Mouse (Mus musculus) heart, postnatal 10 days (tissue): Measurements from ENCODE around the gene Btk. TPM values are rescaled to one million over a fixed set of nuclear protein-coding genes. Genes with fewer than 3 reads are reported as not detected.

Experiments used
- DNase-seq, 2 experiments: peaks; one replicate each; pipeline ENCODE4 v3.0.0; 2021
- intact Hi-C: fragments of 180-260 bp; cut with DNase I; formaldehyde crosslinking; loops from one replicate; pipeline ENCODE4 v1.15.1; 2025
- total RNA-seq, 2 experiments: library from RNA; stranded (reverse); gene quantifications; 2 replicates each; pipeline ENCODE4 v1.2.3; 2021

Gene Btk
- under 1 TPM; 0.81 to 0.84 TPM for total RNA-seq

GRCm38 (mm10) chrX:134582888-134583669, at the start of gene Btk:
Gene Btk (minus strand): TSS chrX:134583570.
- no peak for DNase-seq
- intact Hi-C loops = loop anchor here (5.0 kb wide), 1 partner anchor 41 kb away; the partner anchor contains the start of gene Timm8a1

- intact Hi-C loops = no loop called here
- no peak for DNase-seq
Observed at GRCm38 (mm10) chrX:134632710-134633109, 49.3 kb upstream of the Btk start.

- DNase-seq = no peak
- intact Hi-C loops = no loop called here
Observed at GRCm38 (mm10) chrX:134628200-134628599, 44.8 kb upstream of the Btk start.

- no peak for DNase-seq
- intact Hi-C loops = no loop called here
Observed at GRCm38 (mm10) chrX:134623350-134623749, 40.0 kb upstream of the Btk start.

GRCm38 (mm10) chrX:134621685-134622084, 38.3 kb upstream of the Btk start:
- no peak for DNase-seq
- intact Hi-C loops = no loop called here

GRCm38 (mm10) chrX:134620254-134620865, 37.0 kb upstream of the Btk start:
- DNase-seq = no peak
- intact Hi-C loops = no loop called here

- intact Hi-C loops = no loop called here
- DNase-seq = no peak
Observed at GRCm38 (mm10) chrX:134619695-134620094, 36.3 kb upstream of the Btk start.

GRCm38 (mm10) chrX:134614306-134614705, 30.9 kb upstream of the Btk start:
- no peak for DNase-seq
- intact Hi-C loops = loop anchor here (5.0 kb wide), 4 partner anchors 33 to 298 kb away; partner anchors contain the start of genes Armcx1 and Armcx4

- intact Hi-C loops = loop anchor here (5.0 kb wide), 4 partner anchors 35 to 300 kb away; partner anchors contain the start of genes Armcx1 and Armcx4
- peak; percentile 66 to 74 for DNase-seq
Observed at GRCm38 (mm10) chrX:134612285-134612959, 29.1 kb upstream of the Btk start.

GRCm38 (mm10) chrX:134610984-134611383, 27.6 kb upstream of the Btk start:
- intact Hi-C loops = loop anchor here (5.0 kb wide), 4 partner anchors 36 to 301 kb away; partner anchors contain the start of genes Armcx1 and Armcx4

GRCm38 (mm10) chrX:134609472-134609871, 26.1 kb upstream of the Btk start:
- intact Hi-C loops = loop anchor here (5.0 to 10.0 kb wide), 2 partner anchors 218 to 395 kb away; partner anchors contain the start of gene Zmat1
- DNase-seq = peak; percentile 20 to 40

More at GRCm38 (mm10) chrX:134610984-134611383, 27.6 kb upstream of the Btk start:
- no peak for DNase-seq

GRCm38 (mm10) chrX:134601380-134602120, 18.2 kb upstream of the Btk start:
- DNase-seq = no peak
- intact Hi-C loops = loop anchor here (5.0 to 10.0 kb wide), 2 partner anchors 321 to 403 kb away; partner anchors contain the start of gene Zmat1

- DNase-seq = peak; percentile 93 to 94
- intact Hi-C loops = loop anchor here (5.0 to 10.0 kb wide), 2 partner anchors 321 to 404 kb away; partner anchors contain the start of gene Zmat1
Observed at GRCm38 (mm10) chrX:134600659-134601379, 17.4 kb upstream of the Btk start, which contains the start of the genes Gla and Hnrnph2. Gene Gla (minus strand): TSS chrX:134601125. Gene Hnrnph2 (plus strand): TSS chrX:134601179.

GRCm38 (mm10) chrX:134599922-134600565, 16.7 kb upstream of the Btk start:
- DNase-seq = no peak
- intact Hi-C loops = loop anchor here (5.0 to 10.0 kb wide), 2 partner anchors 322 to 405 kb away; partner anchors contain the start of gene Zmat1

GRCm38 (mm10) chrX:134589836-134590235, 6.5 kb upstream of the Btk start:
- DNase-seq = no peak
- intact Hi-C loops = no loop called here

- intact Hi-C loops = no loop called here
- DNase-seq = no peak
Observed at GRCm38 (mm10) chrX:134588997-134589396, 5.6 kb upstream of the Btk start.

- intact Hi-C loops = no loop called here
- DNase-seq = no peak
Observed at GRCm38 (mm10) chrX:134588261-134588660, 4.9 kb upstream of the Btk start.

- DNase-seq = no peak
- intact Hi-C loops = no loop called here
Observed at GRCm38 (mm10) chrX:134586447-134586846, 3.1 kb upstream of the Btk start.
